Mouse (Mus musculus) bone marrow, adult 2 months (tissue): ENCODE measurements around the gene Dgcr2. TPM values are rescaled to one million over a fixed set of nuclear protein-coding genes. Genes with fewer than 3 reads are reported as not detected.
A peak's percentile ranks its signal among the peaks of the same experiment; 100 is the strongest.

Source experiments
- H3K27ac ChIP-seq: fragments of 200-500 bp; 2 replicates; pipeline ENCODE4 v1.5.1; 2012; ENCODE audit warnings: low read depth, mild to moderate bottlenecking, control low read depth, inconsistent platforms, low read length; ENCODE audit not compliant: control insufficient read depth, poor library complexity, insufficient read depth
- H3K4me1 ChIP-seq: fragments of 200-500 bp; 2 replicates; pipeline ENCODE4 v1.6.1; 2011; ENCODE audit warnings: low read length; ENCODE audit not compliant: control insufficient read depth, insufficient read depth
- H3K4me3 ChIP-seq: fragments of 200-500 bp; replicated peaks from 2 replicates; pipeline ENCODE3; 2011; ENCODE audit warnings: mild to moderate bottlenecking, low read depth, low read length, control low read depth; ENCODE audit not compliant: control insufficient read depth
- CTCF ChIP-seq: fragments of 200-500 bp; IDR thresholded peaks from 2 replicates; pipeline ENCODE4 v1.5.1; 2011; ENCODE audit warnings: low read length, control low read depth; ENCODE audit not compliant: control insufficient read depth, insufficient read depth
- POLR2A ChIP-seq: fragments of 200-500 bp; IDR thresholded peaks from 2 replicates; pipeline ENCODE4 v1.6.1; 2011; ENCODE audit warnings: low read depth, mild to moderate bottlenecking, control low read depth, low read length, borderline replicate concordance; ENCODE audit not compliant: control insufficient read depth
- WGBS: fragments of 180-500 bp; shearing (Covaris S2); methylation state at CpG from one replicate; pipeline ENCODE4 v1.1.7; 2018; 5-methylcytosine and 5-hydroxymethylcytosine counted together
- polyA plus RNA-seq: library from polyadenylated mRNA; stranded (reverse); fragments of >200 nt; gene quantifications from 2 replicates; pipeline ENCODE4 v1.2.4, GENCODE M21; 2011; ENCODE audit warnings: low replicate concordance; ENCODE audit not compliant: missing spikeins, insufficient read depth, insufficient read length

Dgcr2 gene
- polyA plus RNA-seq, 1 experiment: 22.4 TPM

DNA sequence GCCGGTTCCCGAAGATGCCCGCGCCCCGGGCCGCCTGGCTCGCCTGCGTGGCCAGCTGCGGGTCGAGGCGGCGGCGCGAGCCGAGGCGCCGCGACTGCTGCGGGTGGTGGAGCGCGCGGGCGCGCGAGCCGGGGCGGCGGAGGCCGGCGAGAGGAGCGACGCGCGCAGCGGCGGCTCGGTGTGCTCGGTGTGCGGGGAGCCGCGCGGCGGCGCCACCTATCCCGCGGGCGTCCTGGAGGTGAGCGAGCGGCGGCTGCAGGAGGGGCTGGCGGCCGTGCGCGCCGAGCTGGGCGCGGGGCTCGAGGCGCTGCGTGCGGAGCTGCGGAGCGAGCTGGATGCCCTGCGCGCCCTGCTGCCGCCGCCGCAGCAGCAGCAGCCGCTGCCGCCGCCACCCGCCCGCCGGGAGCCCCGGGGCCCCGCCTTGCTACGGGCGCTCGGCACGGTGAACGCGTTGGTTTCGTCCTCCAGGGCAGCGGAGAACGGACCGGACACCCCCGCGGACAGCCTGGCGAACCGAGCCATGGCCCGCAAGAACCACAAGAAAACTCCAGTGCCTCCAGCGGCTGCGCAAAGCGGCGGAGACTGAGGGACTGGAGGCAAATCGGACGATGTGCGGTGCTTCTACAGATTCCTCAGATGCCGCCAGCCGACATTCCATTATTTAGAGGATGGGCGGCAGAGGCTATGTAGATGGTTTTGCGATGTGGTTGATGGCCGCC, 64.5 kb downstream of the Dgcr2 start:
- 4% methylated on average over 103 of the region's 103 CpGs for WGBS
- no peak overlapping the region for H3K4me3 ChIP-seq
- no peak overlapping the region for H3K27ac ChIP-seq
- TF ChIP-seq POLR2A (no peak), CTCF (no peak)
- no peaks in the 10 kb centered on the region for H3K4me1 ChIP-seq

DNA sequence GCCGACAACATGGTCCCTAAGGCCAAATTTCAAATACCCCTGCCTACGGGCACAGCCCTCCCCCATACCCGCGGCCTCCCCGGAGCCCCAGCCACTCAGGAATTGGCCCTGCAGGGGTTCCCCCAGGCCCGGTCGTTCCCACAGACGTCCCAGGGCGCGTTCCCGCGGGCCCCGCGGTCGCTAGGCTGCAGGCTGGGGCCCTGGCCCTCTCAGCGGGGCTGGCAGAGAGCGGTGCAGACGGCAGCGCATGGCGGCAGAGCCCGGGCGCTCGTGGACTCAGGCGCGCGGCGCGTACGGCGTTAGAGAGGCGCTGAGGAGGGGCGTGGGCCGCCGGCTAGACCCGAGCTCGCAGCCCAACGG, 65.1 kb downstream of the Dgcr2 start:
- H3K4me1 ChIP-seq: no peaks in the 10 kb centered on the region
- no peak overlapping the region for H3K27ac ChIP-seq
- H3K4me3 ChIP-seq: no peak overlapping the region
- WGBS: under 1% methylated on average over 36 of the region's 37 CpGs
- TF ChIP-seq CTCF: no peak
- TF ChIP-seq POLR2A: no peak

DNA sequence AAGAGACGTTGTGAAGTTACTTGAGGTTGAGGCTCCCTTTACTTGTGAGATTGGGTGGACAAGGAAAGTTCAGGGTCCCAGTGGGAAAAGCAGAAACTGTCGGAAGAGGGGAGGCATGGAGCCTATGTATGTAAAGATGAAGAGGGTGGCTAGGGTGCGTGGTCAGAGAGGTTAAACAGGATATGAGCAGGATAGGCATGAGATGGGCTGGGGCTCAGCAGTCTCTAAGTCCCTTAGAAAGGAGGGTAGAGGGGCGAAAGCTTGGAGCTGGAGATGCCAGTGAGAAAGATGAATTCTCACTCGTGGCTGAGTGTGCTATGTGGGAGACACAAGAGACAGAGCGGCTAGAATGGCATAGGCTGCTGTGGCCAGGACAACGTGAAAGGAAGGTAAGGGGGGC, 65.5 kb downstream of the Dgcr2 start, which contains the start of gene B830017H08Rik:
B830017H08Rik (plus strand) TSS at position 301 of the 400 bp plus-strand sequence.
- 37% methylated on average over 7 of the region's 7 CpGs for WGBS
- Histone ChIP-seq H3K4me3 (no peak within 1 kb of the TSS), H3K27ac (no peak within 1 kb of the TSS), H3K4me1 (no peaks in the 10 kb centered on the region)
- TF ChIP-seq CTCF: no peak
- no peak for TF ChIP-seq POLR2A

DNA sequence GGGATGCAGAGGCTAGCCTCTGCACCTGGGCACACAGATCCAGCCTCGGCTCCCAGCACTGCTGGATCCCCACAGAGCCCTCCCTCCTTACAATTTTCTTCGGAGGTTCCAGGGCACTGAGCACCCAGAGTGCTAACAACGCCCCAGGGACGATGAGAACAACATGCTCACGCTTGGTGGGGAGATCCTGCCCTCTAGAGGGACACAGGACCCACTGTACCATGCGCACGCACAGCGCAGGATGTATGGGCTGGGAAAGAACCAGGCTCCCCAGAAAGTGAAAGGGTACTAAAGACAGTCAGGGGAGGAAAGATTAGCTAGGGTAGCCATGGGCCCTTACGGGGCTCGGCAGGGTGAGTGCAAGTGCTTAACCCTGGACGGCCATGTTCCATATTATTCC, 66.6 kb downstream of the Dgcr2 start:
- no peak overlapping the region for H3K4me3 ChIP-seq
- WGBS: 17% methylated on average over 11 of the region's 11 CpGs
- H3K4me1 ChIP-seq: no peaks in the 10 kb centered on the region
- H3K27ac ChIP-seq: no peak overlapping the region
- no peak for TF ChIP-seq POLR2A
- 0 out of 2 replicates have a peak, but pooled peaks have one; percentile 5 for TF ChIP-seq CTCF

DNA sequence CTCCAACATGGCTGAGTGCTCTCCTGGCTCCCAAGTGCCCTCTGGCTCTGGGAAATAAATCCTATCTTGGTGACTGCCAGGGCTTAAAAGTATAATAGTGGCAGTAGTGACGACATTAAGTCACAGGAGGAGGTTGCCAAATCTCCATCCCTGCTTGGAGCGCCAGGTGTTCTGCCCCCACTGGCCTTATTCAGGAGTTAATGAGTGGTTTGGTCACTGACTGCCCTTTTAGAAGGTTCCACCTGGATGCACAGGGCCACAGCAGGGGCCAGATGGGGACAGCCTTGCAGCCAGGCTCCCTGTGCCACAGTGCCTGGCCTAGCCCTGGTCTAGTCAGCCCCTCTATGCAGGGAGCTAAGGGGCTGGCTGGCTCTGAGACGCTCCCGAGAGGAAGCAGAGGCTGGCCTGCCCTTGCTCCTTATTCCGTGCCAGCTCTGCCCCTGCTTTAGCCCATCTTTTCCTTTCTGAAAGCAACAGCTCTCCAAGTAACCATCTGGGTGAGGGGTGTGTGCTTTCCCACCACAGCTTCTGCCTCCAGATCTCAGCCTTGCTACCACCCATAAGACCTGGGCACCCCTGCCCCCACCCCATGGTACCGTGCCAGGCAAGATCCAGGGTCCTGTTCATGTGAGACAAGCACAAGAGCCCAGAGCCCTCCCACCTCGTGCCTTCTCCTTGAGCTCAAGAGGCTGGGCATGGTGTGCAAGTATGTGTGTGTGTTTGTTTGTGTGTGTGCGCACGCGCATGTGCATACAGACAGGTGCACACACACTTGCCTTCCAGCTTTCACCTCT, 67.8 kb downstream of the Dgcr2 start:
- no peaks in the 10 kb centered on the region for H3K4me1 ChIP-seq
- WGBS: 73% methylated on average over 10 of the region's 10 CpGs
- no peak overlapping the region for H3K27ac ChIP-seq
- no peak for TF ChIP-seq CTCF
- no peak for TF ChIP-seq POLR2A
- no peak overlapping the region for H3K4me3 ChIP-seq

DNA sequence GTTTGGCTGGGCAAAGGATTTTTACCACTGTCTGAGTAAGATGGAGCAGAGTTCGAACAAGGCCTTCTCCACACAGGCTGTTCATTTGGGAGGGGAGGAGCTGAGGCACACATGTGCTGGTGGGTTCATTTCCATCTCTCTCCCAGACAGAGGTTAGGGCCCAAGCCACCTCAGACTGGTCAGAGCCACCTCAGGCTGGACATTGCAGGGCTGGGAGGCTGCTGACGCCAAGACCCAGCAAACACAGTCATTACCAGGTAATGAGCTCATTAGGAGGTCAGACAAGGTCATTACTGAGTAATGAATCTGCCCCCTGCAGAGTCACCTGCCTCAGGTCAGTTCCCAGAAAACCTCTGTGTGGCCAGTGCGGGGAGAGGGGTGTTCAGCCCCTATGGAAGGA, 69.5 kb downstream of the Dgcr2 start:
- H3K4me3 ChIP-seq: no peak overlapping the region
- no peak overlapping the region for H3K27ac ChIP-seq
- H3K4me1 ChIP-seq: no peaks in the 10 kb centered on the region
- 78% methylated on average over 3 of the region's 3 CpGs for WGBS
- no peak for TF ChIP-seq POLR2A
- TF ChIP-seq CTCF: no peak

DNA sequence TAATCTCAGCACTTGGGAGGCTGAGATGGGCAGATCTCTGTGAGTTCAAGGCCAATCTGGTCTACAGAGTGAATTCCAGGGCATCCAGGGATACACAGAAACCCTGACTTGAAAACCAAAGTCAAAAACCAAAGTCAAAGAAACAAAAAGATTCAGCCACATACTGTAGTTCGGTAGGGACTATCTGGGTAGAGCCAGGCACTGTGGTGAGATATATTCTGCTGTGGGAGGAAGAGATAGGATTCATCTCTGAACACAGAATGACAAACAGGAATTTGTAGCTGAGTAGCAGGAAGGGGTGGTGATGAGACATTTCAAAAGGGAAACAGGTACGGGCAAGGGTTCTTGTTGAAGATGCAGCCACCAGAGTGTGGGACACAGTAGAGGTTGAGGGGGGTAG, 70.1 kb downstream of the Dgcr2 start:
- 51% methylated on average over 2 of the region's 2 CpGs for WGBS

DNA sequence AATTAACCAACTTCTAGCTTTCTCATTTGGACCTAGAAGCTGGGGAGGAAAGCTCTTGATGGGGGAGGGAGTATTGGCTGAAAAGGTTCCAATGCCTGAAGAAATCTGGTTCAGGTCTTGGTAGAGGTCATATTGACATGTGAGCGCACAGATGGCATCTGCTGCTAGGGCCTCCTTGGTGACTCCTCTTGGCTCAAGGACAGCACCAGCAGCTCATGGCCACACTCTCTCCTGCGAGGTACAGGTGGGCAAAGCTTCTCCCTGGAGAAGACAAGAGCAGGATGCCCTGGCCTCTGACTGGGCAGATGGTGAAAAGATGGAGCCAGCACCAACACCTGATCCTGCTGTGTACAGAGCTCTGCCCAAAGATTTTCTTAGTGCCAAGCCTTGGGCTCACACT, 71.9 kb downstream of the Dgcr2 start:
- H3K4me1 ChIP-seq: no peaks in the 10 kb centered on the region
- TF ChIP-seq POLR2A (no peak), CTCF (no peak)
- no peak overlapping the region for H3K4me3 ChIP-seq
- WGBS: 76% methylated on average over 2 of the region's 2 CpGs
- H3K27ac ChIP-seq: no peak overlapping the region

More for the DNA sequence above, 70.1 kb downstream of the Dgcr2 start:
- TF ChIP-seq CTCF (no peak), POLR2A (no peak)
- Histone ChIP-seq H3K4me1 (no peaks in the 10 kb centered on the region), H3K4me3 (no peak overlapping the region), H3K27ac (no peak overlapping the region)
